Mouse (Mus musculus) lung, postnatal 0 days (tissue): ENCODE measurements around the gene Dhx35. TPM values are rescaled to one million over a fixed set of nuclear protein-coding genes. Genes with fewer than 3 reads are reported as not detected.

ENCODE experiments used
- ATAC-seq: fragments of 200-750 bp; cut with Nextera tagmentation; 2 replicates; pipeline ENCODE4 v1.8.0; 2017; ENCODE audit warnings: moderate library complexity
- DNase-seq: peaks from one replicate; pipeline ENCODE4 v3.0.0-alpha.2; 2016; ENCODE audit warnings: low spot score
- H3K27ac ChIP-seq: fragments of 300-500 bp; sonication (generic); 2 replicates; pipeline ENCODE4 v1.5.1; 2014; ENCODE audit warnings: antibody characterized with exemption, mild to moderate bottlenecking, low read length, mixed read lengths
- H3K27me3 ChIP-seq: fragments of 300-500 bp; sonication (generic); replicated peaks from 2 replicates; pipeline ENCODE4 v1.6.1; 2014; ENCODE audit warnings: low read length, mixed read lengths; ENCODE audit not compliant: insufficient read depth
- H3K36me3 ChIP-seq: fragments of 300-500 bp; sonication (generic); 2 replicates; pipeline ENCODE4 v1.6.1; 2014; ENCODE audit warnings: low read length, mixed read lengths; ENCODE audit not compliant: insufficient read depth
- H3K4me1 ChIP-seq: fragments of 300-500 bp; sonication (generic); 2 replicates; pipeline ENCODE4 v1.6.1; 2014; ENCODE audit warnings: antibody characterized with exemption, low read depth, low read length, mixed read lengths; ENCODE audit not compliant: insufficient read depth
- H3K4me2 ChIP-seq: fragments of 300-500 bp; sonication (generic); replicated peaks from 2 replicates; pipeline ENCODE4 v1.6.1; 2014; ENCODE audit warnings: low read depth, mild to moderate bottlenecking, low read length, moderate library complexity, mixed read lengths
- H3K4me3 ChIP-seq: fragments of 300-500 bp; sonication (generic); 2 replicates; pipeline ENCODE4 v1.5.1; 2014; ENCODE audit warnings: low read depth, low read length
- H3K9ac ChIP-seq: fragments of 300-500 bp; sonication (generic); replicated peaks from 2 replicates; pipeline ENCODE4 v1.6.1; 2014; ENCODE audit warnings: low read depth, mild to moderate bottlenecking
- H3K9me3 ChIP-seq: fragments of 300-500 bp; sonication (generic); 2 replicates; pipeline ENCODE4 v1.6.1; 2016; ENCODE audit warnings: low read length, mixed read lengths
- CTCF ChIP-seq: IDR thresholded peaks from 2 replicates; pipeline ENCODE4 v1.5.1; 2016; ENCODE audit warnings: antibody characterized with exemption, mild to moderate bottlenecking
- EP300 ChIP-seq: IDR thresholded peaks from 2 replicates; pipeline ENCODE4 v1.6.1; 2016; ENCODE audit warnings: antibody characterized with exemption, mild to moderate bottlenecking, control low read depth
- WGBS: fragments of 180-500 bp; shearing (Covaris S2); extraction: QIAGEN DNeasy Blood & Tissue Kit; methylation state at CpG from one replicate; pipeline ENCODE4 v1.1.7; 2014; 5-methylcytosine and 5-hydroxymethylcytosine counted together
- polyA plus RNA-seq: library from polyadenylated mRNA; unstranded; fragments of >200 nt; fragmentation: Nextera tagmentation; extraction: Ambion mirVana; gene quantifications from 2 replicates; pipeline ENCODE4 v1.2.1, GENCODE M21; 2015

Dhx35 gene
- polyA plus RNA-seq, 1 experiment from 2014 or later = 6.4 TPM

- 85% methylated on average over 4 of the region's 4 CpGs for WGBS
- no peak for TF ChIP-seq CTCF
- TF ChIP-seq EP300 = no peak
- no peak overlapping the region for H3K4me3 ChIP-seq
- no peaks in the 10 kb centered on the region for H3K9me3 ChIP-seq
- ATAC-seq (no peak), DNase-seq (no peak)
- no peak overlapping the region for H3K27ac ChIP-seq
- H3K9ac ChIP-seq = no peak overlapping the region
- no peak overlapping the region for H3K4me2 ChIP-seq
- H3K27me3 ChIP-seq = no peaks in the 10 kb centered on the region
- no peaks in the 10 kb centered on the region for H3K36me3 ChIP-seq
- H3K4me1 ChIP-seq = no peaks in the 10 kb centered on the region
Observed at GRCm38 (mm10) chr2:158891319-158891718, 96.7 kb downstream of the Dhx35 start.

- Histone ChIP-seq H3K9ac (no peak overlapping the region), H3K4me1 (no peaks in the 10 kb centered on the region), H3K4me3 (no peak overlapping the region), H3K27ac (no peak overlapping the region), H3K36me3 (no peaks in the 10 kb centered on the region), H3K4me2 (no peak overlapping the region), H3K27me3 (no peaks in the 10 kb centered on the region), H3K9me3 (no peaks in the 10 kb centered on the region)
- ATAC-seq (peak; percentile 76), DNase-seq (peak; percentile 26)
- TF ChIP-seq CTCF = no peak
- no peak for TF ChIP-seq EP300
- 18% methylated on average over 16 of the region's 16 CpGs for WGBS
Observed at GRCm38 (mm10) chr2:158893171-158893853, 98.7 kb downstream of the Dhx35 start.

- ATAC-seq = no peak
- WGBS = 45% methylated on average over 13 of the region's 13 CpGs
Observed at GRCm38 (mm10) chr2:158898469-158899196, 104.0 kb downstream of the Dhx35 start.

More at GRCm38 (mm10) chr2:158898469-158899196, 104.0 kb downstream of the Dhx35 start:
- H3K27ac ChIP-seq = no peak overlapping the region
- H3K36me3 ChIP-seq = no peaks in the 10 kb centered on the region
- H3K9ac ChIP-seq = no peak overlapping the region
- H3K4me2 ChIP-seq = no peak overlapping the region
- H3K4me3 ChIP-seq = no peak overlapping the region
- no peaks in the 10 kb centered on the region for H3K4me1 ChIP-seq
- H3K27me3 ChIP-seq = no peaks in the 10 kb centered on the region
- H3K9me3 ChIP-seq = no peaks in the 10 kb centered on the region
- no peak for TF ChIP-seq CTCF
- TF ChIP-seq EP300 = no peak
- DNase-seq = no peak

Other genes starting within 250 kb of the Dhx35 start
- not detected in 2 replicates for gene Slc32a1, start 184.0 kb upstream of the Dhx35 start, polyA plus RNA-seq
- 6.4 and 6.6 TPM in 2 replicates for gene Actr5, start 169.9 kb upstream of the Dhx35 start, polyA plus RNA-seq
- gene Ppp1r16b, start 129.4 kb upstream of the Dhx35 start, polyA plus RNA-seq = 30.6 and 48.6 TPM in 2 replicates
- 4.5 and 5.5 TPM in 2 replicates for gene Fam83d, start 26.7 kb upstream of the Dhx35 start, polyA plus RNA-seq